Mouse (Mus musculus) erythroblast, embryonic 14.5 days (primary cell): Measurements from ENCODE around the gene Atp6v0d1. TPM values are rescaled to one million over a fixed set of nuclear protein-coding genes. Genes with fewer than 3 reads are reported as not detected.
A peak's percentile ranks its signal among the peaks of the same experiment; 100 is the strongest.
"Not testable (repeated sequence)": the region's sequence is repeated elsewhere in the genome, so short reads cannot be mapped to it uniquely, and the experiment has no call there.

Experiments used
- H3K27me3 ChIP-seq: 2 replicates; pipeline ENCODE4 v1.6.1; 2012; ENCODE audit warnings: inconsistent platforms; ENCODE audit not compliant: control insufficient read depth
- H3K36me3 ChIP-seq: 2 replicates; pipeline ENCODE4 v1.6.1; 2012; ENCODE audit warnings: mild to moderate bottlenecking, inconsistent platforms; ENCODE audit not compliant: control insufficient read depth
- H3K4me1 ChIP-seq: 2 replicates; pipeline ENCODE4 v1.6.1; 2012; ENCODE audit warnings: inconsistent platforms; ENCODE audit not compliant: control insufficient read depth
- H3K4me3 ChIP-seq: replicated peaks from 2 replicates; pipeline ENCODE3; 2012; ENCODE audit warnings: moderate library complexity, mild to moderate bottlenecking, inconsistent platforms
- H3K9me3 ChIP-seq: 2 replicates; pipeline ENCODE4 v1.6.1; 2012; ENCODE audit warnings: low read length, inconsistent platforms, mixed read lengths; ENCODE audit not compliant: control insufficient read depth
- GATA1 ChIP-seq: IDR thresholded peaks from 2 replicates; pipeline ENCODE4 v1.6.1; 2012; ENCODE audit warnings: low read length, inconsistent platforms, mixed read lengths
- TAL1 ChIP-seq: IDR thresholded peaks from 3 replicates; pipeline ENCODE4 v1.6.1; 2012; ENCODE audit warnings: low read length, inconsistent platforms, mixed read lengths
- polyA plus RNA-seq: library from polyadenylated mRNA; stranded (reverse); fragments of >175 nt; gene quantifications from 2 replicates; pipeline ENCODE4 v1.2.3, GENCODE M21; 2012

Gene Atp6v0d1
- polyA plus RNA-seq, 1 experiment, result 7.7 TPM

GRCm38 (mm10) chr8:105605491-105606188 is 39.8 kb upstream of the Atp6v0d1 start:
- peaks cover 66% of the 10 kb centered on the region for H3K4me1 ChIP-seq
- peak overlapping the region; percentile 76 for H3K4me3 ChIP-seq
- TF ChIP-seq TAL1 (no peak), GATA1 (no peak)
- peaks cover 9% of the 10 kb centered on the region for H3K27me3 ChIP-seq
- no peaks in the 10 kb centered on the region for H3K9me3 ChIP-seq
- peaks cover 3% of the 10 kb centered on the region for H3K36me3 ChIP-seq

- TF ChIP-seq TAL1, result no peak
- TF ChIP-seq GATA1, result no peak
- H3K4me3 ChIP-seq, result peak within 1 kb of the TSS; percentile 76
- H3K4me1 ChIP-seq, result peaks cover 59% of the 10 kb centered on the region
- H3K27me3 ChIP-seq, result peaks cover 9% of the 10 kb centered on the region
- no peaks in the 10 kb centered on the region for H3K9me3 ChIP-seq
- no peaks in the 10 kb centered on the region for H3K36me3 ChIP-seq
Observed at GRCm38 (mm10) chr8:105604804-105605381, 39.0 kb upstream of the Atp6v0d1 start, which contains the start of gene Ripor1. TSS of gene Ripor1 (plus strand) at chr8:105605255.

- H3K36me3 ChIP-seq, H3K4me3 ChIP-seq, H3K27me3 ChIP-seq, H3K9me3 ChIP-seq: not testable (repeated sequence)
- H3K4me1 ChIP-seq, result peaks cover 36% of the 10 kb centered on the region
Observed at GRCm38 (mm10) chr8:105602540-105602939, 36.7 kb upstream of the Atp6v0d1 start.

GRCm38 (mm10) chr8:105601301-105601700 is 35.5 kb upstream of the Atp6v0d1 start:
- no peaks in the 10 kb centered on the region for H3K9me3 ChIP-seq
- TF ChIP-seq GATA1 (no peak), TAL1 (no peak)
- H3K4me3 ChIP-seq, result no peak overlapping the region
- peaks cover 30% of the 10 kb centered on the region for H3K4me1 ChIP-seq
- peaks cover 9% of the 10 kb centered on the region for H3K27me3 ChIP-seq
- H3K36me3 ChIP-seq, result no peaks in the 10 kb centered on the region

- peaks cover 19% of the 10 kb centered on the region for H3K27me3 ChIP-seq
- TF ChIP-seq GATA1 (no peak), TAL1 (no peak)
- H3K4me1 ChIP-seq, result peaks cover 16% of the 10 kb centered on the region
- H3K36me3 ChIP-seq, result no peaks in the 10 kb centered on the region
- H3K9me3 ChIP-seq, result no peaks in the 10 kb centered on the region
- no peak overlapping the region for H3K4me3 ChIP-seq
Observed at GRCm38 (mm10) chr8:105598777-105599176, 32.9 kb upstream of the Atp6v0d1 start.

- TF ChIP-seq TAL1 (no peak), GATA1 (no peak)
Observed at GRCm38 (mm10) chr8:105596362-105597034, 30.7 kb upstream of the Atp6v0d1 start.

GRCm38 (mm10) chr8:105594451-105595242 is 28.8 kb upstream of the Atp6v0d1 start:
- Histone ChIP-seq H3K36me3 (no peaks in the 10 kb centered on the region), H3K4me1 (peaks cover 13% of the 10 kb centered on the region), H3K4me3 (no peak overlapping the region), H3K9me3 (peaks cover 5% of the 10 kb centered on the region; the same call in 1 of the 2 replicates), H3K27me3 (peaks cover 31% of the 10 kb centered on the region)
- no peak for TF ChIP-seq TAL1
- TF ChIP-seq GATA1, result no peak

More at GRCm38 (mm10) chr8:105596362-105597034, 30.7 kb upstream of the Atp6v0d1 start:
- peaks cover 13% of the 10 kb centered on the region for H3K4me1 ChIP-seq
- peaks cover 5% of the 10 kb centered on the region; the same call in 1 of the 2 replicates for H3K9me3 ChIP-seq
- H3K36me3 ChIP-seq, result no peaks in the 10 kb centered on the region
- H3K4me3 ChIP-seq, result peak overlapping the region; percentile 47
- H3K27me3 ChIP-seq, result peaks cover 28% of the 10 kb centered on the region

GRCm38 (mm10) chr8:105593859-105594258 is 28.0 kb upstream of the Atp6v0d1 start:
- TF ChIP-seq TAL1 (no peak), GATA1 (no peak)
- Histone ChIP-seq H3K4me3 (no peak overlapping the region), H3K27me3 (peaks cover 31% of the 10 kb centered on the region), H3K36me3 (no peaks in the 10 kb centered on the region), H3K9me3 (peaks cover 5% of the 10 kb centered on the region; the same call in 1 of the 2 replicates), H3K4me1 (peaks cover 13% of the 10 kb centered on the region)
